Mouse (Mus musculus): ENCODE measurements at regions not wholly inside any gene's neighbourhood (a gene's known extent, or its start where the extent isn't known, plus 50 kb on each side); places are given as distances from the start of the nearest gene placed in this dataset.

GRCm38 (mm10) chr6:51641965-51642364 is 118.3 kb downstream of the Snx10 start:
- DNase-seq, result peak; percentile 44

DNA sequence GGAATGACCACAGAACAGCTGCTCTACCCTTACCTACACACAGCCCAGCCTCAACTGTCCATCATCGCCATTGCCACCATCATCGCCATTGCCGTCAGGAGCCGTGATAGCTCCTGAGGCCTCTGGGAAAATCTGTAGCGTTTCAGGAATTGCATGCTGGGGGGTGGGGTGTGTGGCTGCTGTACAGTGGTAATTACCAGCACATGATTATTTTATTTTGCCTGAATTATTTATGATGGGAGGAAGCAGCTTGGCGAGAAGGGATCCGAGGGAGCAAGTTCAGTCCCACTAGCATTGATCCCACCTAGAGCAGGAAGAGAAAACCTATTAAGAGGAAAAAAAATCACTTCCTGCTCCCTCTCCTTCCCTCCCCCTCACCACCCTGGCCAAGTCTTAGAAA is 125.1 kb downstream of the Snx10 start:
- no peak for DNase-seq

DNA sequence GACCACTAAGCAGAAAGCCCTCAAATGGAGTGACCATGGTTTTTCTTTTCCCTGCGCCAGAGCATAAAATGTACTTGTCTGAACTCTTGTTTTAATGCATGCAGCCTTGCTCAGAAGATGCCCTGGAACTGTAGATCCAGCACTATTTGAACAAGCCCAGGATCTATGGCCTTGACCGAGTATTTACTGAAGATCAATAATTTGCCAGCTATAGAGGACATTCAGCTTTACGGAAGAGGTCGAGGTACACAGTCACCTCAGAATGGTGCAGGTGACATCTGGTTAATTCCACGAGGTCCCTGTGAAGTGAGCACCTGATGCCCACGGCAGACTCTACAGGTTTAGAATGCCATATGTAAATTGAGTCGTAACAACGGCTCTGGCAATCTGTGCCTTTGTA is 130.1 kb downstream of the Snx10 start:
- no peak for DNase-seq

DNA sequence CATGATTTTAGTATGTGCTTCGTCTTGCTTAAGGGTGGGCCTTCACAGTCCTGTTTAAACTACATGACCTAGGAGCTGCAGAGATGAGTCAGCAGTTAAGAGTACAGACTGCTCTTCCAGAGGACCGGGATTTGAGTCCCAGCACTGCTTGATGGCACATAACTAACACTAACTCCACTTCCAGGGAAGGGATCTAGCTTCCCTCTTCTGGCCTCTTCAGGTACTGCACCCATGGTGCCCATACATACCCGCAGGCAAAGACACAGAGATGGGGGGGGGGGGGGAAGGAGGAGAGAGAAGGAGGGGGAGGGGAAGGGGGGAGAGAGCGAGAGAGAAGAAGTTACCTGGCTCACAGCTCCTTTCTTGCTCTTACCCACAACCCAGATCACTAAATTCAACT is 131.3 kb downstream of the Snx10 start:
- DNase-seq, result no peak

GRCm38 (mm10) chr6:51656078-51656477 is 132.4 kb downstream of the Snx10 start:
- DNase-seq, result no peak

DNA sequence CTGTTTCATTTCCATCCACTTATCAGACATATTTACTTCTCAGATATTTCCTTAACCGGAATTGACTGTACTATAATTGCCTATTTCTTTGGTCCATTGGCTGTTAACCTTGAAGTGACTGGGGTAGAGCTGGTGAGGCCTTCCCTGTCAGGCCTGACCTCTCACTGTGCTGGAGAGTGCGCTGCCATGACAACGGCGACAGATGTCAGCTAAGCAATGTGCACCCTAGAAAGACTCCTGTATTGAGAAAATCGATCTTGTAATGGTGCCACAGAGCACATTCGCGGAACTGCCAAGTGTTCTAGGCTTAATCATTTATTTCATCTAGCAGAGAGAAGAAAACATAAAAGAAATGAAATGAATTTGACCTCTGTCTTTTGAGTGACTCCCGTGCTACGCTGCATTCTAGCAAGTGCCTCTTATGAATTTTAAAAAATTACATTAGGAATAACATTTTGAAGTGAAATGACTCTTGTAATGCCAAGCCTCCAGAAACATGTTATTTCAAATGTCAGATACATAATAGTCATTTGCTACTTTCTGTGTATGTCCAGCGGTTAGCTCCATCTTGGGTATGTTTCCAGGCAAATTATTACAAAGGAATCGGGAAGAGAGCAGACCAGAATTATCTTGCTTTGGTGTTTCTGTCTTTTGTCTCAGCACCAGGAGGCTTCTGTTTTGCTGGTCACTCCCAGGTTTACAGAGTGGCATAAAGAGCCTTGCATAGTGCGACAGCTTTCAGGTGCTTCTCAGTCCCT is 133.4 kb downstream of the Snx10 start:
- no peak for DNase-seq

- no peak for DNase-seq
Measured at GRCm38 (mm10) chr6:51658360-51658759, 134.7 kb downstream of the Snx10 start.

DNA sequence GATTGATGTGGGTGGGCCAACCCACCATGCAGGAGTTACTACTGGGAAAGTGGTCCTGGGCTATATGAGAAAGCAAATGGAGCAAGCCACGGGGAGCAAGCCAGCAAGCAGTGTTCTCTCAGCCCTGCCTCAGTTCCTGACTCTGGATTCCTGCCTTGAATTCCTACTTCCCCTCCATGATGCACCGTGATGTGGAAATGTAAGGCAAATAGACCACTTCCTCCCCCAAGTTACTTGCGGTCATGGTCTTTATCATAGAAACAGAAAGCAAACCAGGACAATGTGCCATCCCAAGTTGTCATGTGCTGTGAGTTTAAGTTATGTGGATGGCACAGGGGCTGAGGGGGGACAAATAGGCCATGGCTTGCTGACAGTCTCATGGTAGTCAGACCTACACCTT is 139.5 kb downstream of the Snx10 start:
- no peak for DNase-seq

DNA sequence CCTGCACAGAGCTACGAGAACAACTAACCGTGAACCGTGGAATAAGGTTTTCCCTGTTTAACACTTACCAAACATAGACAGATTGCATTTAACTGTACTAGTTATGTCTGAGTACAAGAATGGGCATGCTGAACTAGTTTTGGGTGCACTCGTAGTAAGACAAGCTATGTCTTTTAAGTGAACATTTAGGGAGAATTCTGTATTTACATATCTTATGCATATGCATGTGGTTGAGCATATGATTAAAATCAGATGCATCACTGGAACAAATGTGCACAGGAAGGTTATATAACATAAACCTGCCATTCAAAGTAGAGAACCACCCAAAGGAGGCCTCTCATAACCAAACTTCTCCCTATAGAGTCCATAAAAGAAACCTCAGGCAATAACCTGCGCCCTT is 140.3 kb downstream of the Snx10 start:
- DNase-seq, result no peak

GRCm38 (mm10) chr6:51667022-51667421 is 143.3 kb downstream of the Snx10 start:
- DNase-seq, result no peak

DNA sequence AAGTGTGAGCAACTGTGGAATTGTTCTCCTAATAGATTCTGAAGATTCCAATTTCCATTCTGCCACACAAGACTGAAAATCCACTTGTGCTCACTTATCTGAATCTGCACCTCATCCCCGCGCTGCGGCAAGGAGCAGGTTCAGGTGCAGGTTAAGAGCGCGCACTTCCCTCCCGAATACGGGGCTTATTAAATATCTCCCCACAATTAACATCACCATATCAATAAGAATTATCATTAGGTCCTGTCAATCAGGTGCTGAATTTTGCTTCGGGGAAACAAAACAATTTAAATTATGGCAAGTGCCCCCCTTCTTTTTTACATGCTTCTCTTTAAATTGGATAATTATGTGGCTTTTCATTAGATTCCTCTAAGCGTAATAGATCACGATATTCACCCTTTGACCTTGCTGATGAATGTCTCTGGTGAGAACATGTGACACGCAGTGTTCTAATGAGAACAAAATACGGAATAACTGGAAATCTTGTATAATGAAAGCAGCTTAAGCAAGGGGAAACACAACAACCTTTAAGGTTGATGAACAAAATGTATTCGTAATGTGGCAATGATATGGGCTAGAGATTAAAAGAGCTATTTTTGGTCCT is 151.7 kb downstream of the Snx10 start:
- no peak for DNase-seq

DNA sequence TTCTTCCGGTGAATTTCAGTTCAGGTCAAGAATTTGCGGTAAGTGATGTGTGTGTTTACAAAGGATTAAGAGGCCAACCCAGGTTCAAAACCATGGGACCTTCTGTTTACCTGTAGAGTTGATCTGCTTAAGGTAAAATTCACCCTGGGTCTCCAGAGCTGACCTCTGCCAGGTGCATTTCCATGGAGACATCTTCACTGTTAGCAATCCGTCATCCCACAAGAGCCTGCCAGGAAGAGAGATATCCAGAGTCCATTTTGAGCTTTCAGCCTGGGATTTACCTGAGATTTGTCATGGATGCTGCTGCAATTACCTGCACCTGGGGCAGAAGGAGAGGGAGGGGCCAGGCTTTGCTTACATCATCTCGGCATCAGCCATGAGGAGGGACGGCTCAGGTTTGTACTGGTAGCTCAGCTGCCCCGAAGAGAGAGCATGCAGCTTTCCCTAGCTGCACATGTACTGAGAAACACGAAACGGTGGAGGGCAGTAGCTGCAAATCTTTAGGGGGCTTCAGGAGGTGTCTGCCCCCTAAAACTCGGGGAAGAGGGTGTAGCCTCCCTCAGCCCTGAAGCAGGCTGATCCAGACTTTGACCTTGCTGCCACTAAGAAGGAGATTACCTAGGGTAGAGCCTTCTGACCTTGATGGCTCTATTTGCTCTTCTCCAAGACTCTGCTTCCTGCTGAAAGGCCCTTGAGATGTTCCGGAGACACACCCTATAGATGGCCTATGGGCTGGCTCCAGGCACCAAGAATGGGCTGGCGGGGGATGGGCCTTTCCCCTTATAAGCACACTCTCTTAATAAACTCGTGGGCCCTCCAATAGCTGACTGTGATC is 153.7 kb downstream of the Snx10 start:
- no peak for DNase-seq

DNA sequence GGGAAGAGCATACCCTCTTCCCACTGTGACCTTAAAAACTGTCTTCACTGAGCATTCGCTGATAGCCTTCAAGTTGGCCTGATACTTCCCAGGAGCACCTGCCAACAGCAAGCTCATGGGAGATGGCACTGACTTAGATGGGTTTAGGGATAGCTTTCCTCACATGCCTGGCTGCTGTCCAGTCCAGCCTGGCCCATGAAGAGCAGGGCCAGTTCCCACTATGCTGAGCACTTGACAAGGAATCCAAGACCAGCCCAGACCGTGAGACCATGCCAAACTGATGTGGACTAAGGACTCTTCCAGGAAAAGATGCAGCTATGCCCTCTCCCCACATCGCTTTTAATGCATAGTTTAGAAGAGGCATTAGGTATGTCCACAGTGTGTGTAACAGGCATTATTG is 155.0 kb downstream of the Snx10 start:
- DNase-seq, result no peak

DNA sequence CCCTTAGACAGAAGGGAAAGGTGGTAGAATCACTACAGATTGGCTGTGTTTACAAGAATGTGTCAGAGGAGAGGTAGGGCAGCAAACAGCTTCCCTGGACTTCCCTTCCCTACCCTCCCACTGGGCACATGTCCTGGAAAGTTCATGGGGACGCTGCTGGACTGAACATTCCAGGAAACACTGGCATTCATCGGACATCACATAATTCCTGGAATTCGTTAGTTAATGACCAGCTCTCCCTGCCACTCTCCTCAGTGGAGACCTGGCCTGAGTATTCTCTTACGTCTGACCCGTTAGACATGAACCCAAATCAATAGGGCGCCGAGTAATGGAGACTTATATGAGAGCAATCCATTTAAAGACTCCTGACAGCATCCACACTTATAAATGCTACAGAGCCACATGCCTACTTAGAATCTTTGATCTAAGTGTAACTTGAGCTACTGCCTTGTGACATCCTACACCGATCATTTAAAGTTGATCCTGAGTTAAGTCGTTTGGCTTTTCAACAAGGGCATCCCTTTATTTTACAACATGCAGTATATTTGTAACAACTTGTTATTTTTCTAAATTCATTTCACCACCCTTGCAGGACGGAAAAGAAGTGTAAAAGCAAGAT is 156.6 kb downstream of the Snx10 start:
- DNase-seq, result peak; percentile 41

GRCm38 (mm10) chr6:51683131-51683530 is 159.4 kb downstream of the Snx10 start:
- no peak for DNase-seq

GRCm38 (mm10) chr6:51685651-51686287 is 162.1 kb downstream of the Snx10 start:
- DNase-seq, result no peak

DNA sequence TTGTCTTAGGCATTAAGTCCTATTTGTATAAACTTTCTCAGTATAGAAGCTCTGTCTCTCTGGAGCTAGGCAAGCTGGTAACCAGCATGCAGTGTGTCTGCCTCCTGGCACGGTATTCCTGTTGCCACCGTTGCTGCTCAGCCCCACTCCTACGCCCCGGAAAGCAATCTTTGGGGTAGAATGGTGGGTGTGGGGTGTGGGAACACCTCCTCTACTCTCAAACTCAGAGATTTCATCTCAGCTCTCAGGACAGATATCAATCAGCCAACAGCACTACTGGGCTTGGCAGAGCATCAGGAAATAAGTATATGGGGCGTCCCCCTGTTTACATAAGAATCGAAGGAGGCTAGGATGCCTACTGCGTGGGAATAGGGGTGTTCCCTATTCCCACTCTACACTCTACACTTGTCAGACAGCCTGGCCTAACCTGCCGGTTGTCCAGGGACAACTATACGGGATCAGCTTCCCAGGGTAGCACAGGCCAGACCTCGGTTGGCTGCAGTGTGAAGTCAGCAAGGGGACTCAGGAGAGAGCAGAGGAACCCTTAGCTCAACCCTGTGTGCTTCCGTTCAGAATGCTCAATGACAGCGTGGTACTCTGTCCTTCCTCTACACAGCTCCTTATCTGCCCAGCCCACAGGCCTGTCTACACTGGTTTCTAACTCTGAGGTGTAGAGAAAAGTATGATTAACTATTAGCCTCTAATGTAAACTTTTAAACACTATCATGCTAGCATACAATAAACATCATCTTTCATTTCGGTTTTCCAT is 167.3 kb downstream of the Snx10 start:
- DNase-seq, result no peak

- no peak for DNase-seq
Measured at GRCm38 (mm10) chr6:51693984-51694383, 170.3 kb downstream of the Snx10 start.

GRCm38 (mm10) chr6:51696396-51696795 is 172.7 kb downstream of the Snx10 start:
- peak; percentile 56 for DNase-seq

DNA sequence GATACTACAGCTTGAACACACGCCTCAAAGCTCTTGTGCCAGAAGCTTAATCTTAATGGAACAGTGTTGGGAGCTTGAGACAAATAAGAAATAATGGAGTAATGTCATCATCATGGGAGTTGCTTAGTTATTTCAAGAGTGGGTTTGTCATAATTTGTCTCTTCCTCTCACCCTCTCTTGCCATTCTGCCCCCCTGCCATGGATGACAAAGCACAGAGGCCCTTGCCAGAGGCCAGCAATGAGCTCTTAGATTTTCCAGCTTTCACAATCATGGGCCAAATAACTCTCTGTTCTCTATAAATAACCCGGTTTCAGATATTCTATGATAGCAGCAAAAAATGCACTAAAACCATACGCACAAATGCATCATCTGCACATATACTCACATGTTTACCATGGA is 174.1 kb downstream of the Snx10 start:
- peak; percentile 66 for DNase-seq

- DNase-seq, result peak; percentile 8
Measured at GRCm38 (mm10) chr6:51698244-51698643, 174.5 kb downstream of the Snx10 start.
